ENCODE assay signal across 23 mouse cellular contexts in the genomic region with DNA sequence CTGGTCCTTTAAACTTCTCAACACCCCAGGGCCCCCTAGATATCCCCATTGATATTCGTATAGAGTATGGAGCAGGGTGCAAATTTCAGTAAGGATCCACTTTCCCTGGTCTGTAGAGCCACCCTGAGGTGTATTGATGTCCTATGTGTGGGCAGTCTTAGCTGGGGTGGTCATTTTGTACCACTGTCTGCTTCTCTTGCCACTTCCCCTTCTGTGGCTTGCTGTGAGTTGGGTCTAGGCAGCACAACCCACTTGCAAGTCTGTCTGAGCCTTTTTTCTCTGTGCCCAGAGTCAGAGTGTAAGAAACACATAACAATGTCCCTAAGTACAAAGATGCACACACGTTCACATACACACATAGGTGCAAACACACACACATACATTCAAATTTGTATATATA. TPM values are rescaled to one million over a fixed set of nuclear protein-coding genes. Genes with fewer than 3 reads are reported as not detected.
"Had no signal": no experiment of that assay in that cellular context is flagged by ENCODE, and none has a peak within 500 bp of the region (broad histone marks: within the 10 kb centered on the region; RNA-seq: fewer than 3 reads in every experiment).

No protein-coding gene starts in this region.

- H3K4me2 ChIP-seq: lung, embryonic 15.5 days; midbrain, embryonic 11.5 days; midbrain, embryonic 13.5 days; midbrain, embryonic 15.5 days; neural tube, embryonic 12.5 days; stomach, embryonic 15.5 days had no signal

- ATAC-seq: liver, postnatal 0 days; lung, postnatal 0 days; midbrain, embryonic 13.5 days; midbrain, embryonic 15.5 days had no signal

- DNase-seq: liver, postnatal 0 days; lung, adult 2 months; lung, postnatal 14 days; lung, postnatal 36 days; right cerebral cortex, postnatal 14 days; thymus, adult 2 months; thymus, postnatal 25 days; thymus, postnatal 4 days had no signal

- H3K27ac ChIP-seq: lung, embryonic 15.5 days; macrophage; midbrain, embryonic 13.5 days; midbrain, embryonic 15.5 days; neural tube, embryonic 12.5 days; stomach, embryonic 15.5 days; stomach, postnatal 0 days had no signal

- H3K4me3 ChIP-seq: lung, embryonic 15.5 days; midbrain, embryonic 13.5 days; midbrain, embryonic 15.5 days; neural tube, embryonic 12.5 days; stomach, embryonic 15.5 days had no signal

- H3K4me1 ChIP-seq: midbrain, embryonic 15.5 days; stomach, embryonic 15.5 days had no signal

- H3K27me3 ChIP-seq: lung, embryonic 15.5 days; midbrain, embryonic 13.5 days; midbrain, embryonic 15.5 days; neural tube, embryonic 12.5 days; stomach, embryonic 15.5 days had no signal

- H3K9me3 ChIP-seq: lung, embryonic 15.5 days; midbrain, embryonic 13.5 days; midbrain, embryonic 15.5 days; neural tube, embryonic 12.5 days; stomach, embryonic 15.5 days had no signal

- H3K36me3 ChIP-seq: lung, embryonic 15.5 days; midbrain, embryonic 13.5 days; midbrain, embryonic 15.5 days; neural tube, embryonic 12.5 days; stomach, embryonic 15.5 days had no signal

- H3K9ac ChIP-seq: liver, postnatal 0 days; lung, embryonic 15.5 days; midbrain, embryonic 13.5 days; midbrain, embryonic 15.5 days; neural tube, embryonic 12.5 days; stomach, embryonic 15.5 days had no signal

RNA-seq across cellular contexts. Expression of gene Noxa1, which starts 19.4 kb away (rescaled TPM):
- total RNA-seq: megakaryocyte progenitor cell, adult 5-6 weeks; midbrain, postnatal 0 days; monocyte, adult 5-6 weeks; neutrophil, adult 5-6 weeks had no signal
- polyA plus RNA-seq: macrophage; midbrain, embryonic 11.5 days; midbrain, embryonic 15.5 days; midbrain, postnatal 0 days; neural tube, embryonic 12.5 days; neural tube, embryonic 14.5 days had no signal

RNA-seq across cellular contexts. Expression of gene Entpd8, which starts 34.2 kb away (rescaled TPM):
- total RNA-seq: megakaryocyte progenitor cell, adult 5-6 weeks; megakaryocyte-erythroid progenitor cell, adult 5-6 weeks; midbrain, postnatal 0 days; monocyte, adult 5-6 weeks; neutrophil, adult 5-6 weeks had no signal
- polyA plus RNA-seq: macrophage; midbrain, embryonic 11.5 days; midbrain, embryonic 13.5 days; midbrain, embryonic 15.5 days; midbrain, postnatal 0 days; neural tube, embryonic 12.5 days had no signal
